Mouse (Mus musculus): ENCODE measurements at regions not wholly inside any gene's neighbourhood (a gene's known extent, or its start where the extent isn't known, plus 50 kb on each side); places are given as distances from the start of the nearest gene placed in this dataset.

- Histone ChIP-seq H3K36me3 (ENCODE audit: control insufficient read depth in 1 of 2, insufficient read depth in 2 of 2, low read length in 2 of 2) (no peaks in the 10 kb centered on the region), H3K4me3 (ENCODE audit: control insufficient read depth in 1 of 2, insufficient read depth in 1 of 2, low read depth in 2 of 2, low read length in 2 of 2) (no peak overlapping the region), H3K9me3 (replicated peaks; ENCODE audit: insufficient read depth, low read length) (no peaks in the 10 kb centered on the region), H3K27me3 (ENCODE audit: control insufficient read depth in 1 of 2, insufficient read depth in 2 of 2, low read length in 2 of 2) (no peaks in the 10 kb centered on the region), H3K79me2 (ENCODE audit: control insufficient read depth, insufficient read depth, low read length, poor library complexity) (no peaks in the 10 kb centered on the region), H3K27ac (ENCODE audit: control insufficient read depth, low read depth, low read length) (no peak overlapping the region), H3K9ac (ENCODE audit: control insufficient read depth, low read depth, low read length, poor library complexity, severe bottlenecking) (no peak overlapping the region), H3K4me1 (ENCODE audit: control insufficient read depth in 1 of 2, insufficient read depth in 2 of 2, low read length in 2 of 2) (no peaks in the 10 kb centered on the region)
- peak; percentile 20 for DNase-seq (ENCODE audit: low read depth, low spot score)
- TF ChIP-seq GATA1 (IDR thresholded peaks at IDR 0.05; ENCODE audit: low read depth, low read length) (no peak), ZC3H11A (IDR thresholded peaks at IDR 0.05; ENCODE audit: low read depth, low read length) (peak; percentile 34; the same call in 1 of the 2 replicates), RAD21 (IDR thresholded peaks at IDR 0.05; ENCODE audit: low read depth, low read length) (peak; percentile 77), ELF1 (IDR thresholded peaks at IDR 0.05; ENCODE audit: low read depth, low read length) (no peak), SMC3 (IDR thresholded peaks at IDR 0.05; ENCODE audit: low read depth, low read length) (peak; percentile 43), CTCF (IDR thresholded peaks at IDR 0.05 in 2 of 3, conservative IDR thresholded peaks at IDR 0.05 in 1 of 3; ENCODE audit: control insufficient read depth in 1 of 3, insufficient read depth in 1 of 3, low read depth in 2 of 3, low read length in 3 of 3, poor library complexity in 1 of 3, severe bottlenecking in 1 of 3) (peak in 1 of 3 experiments; percentile 46; a peak in 2 of 6 replicates), GABPA (IDR thresholded peaks at IDR 0.05; ENCODE audit: low read depth, low read length) (no peak), SIN3A (IDR thresholded peaks at IDR 0.05; ENCODE audit: low read length) (no peak)
Observed at GRCm38 (mm10) chr14:106518552-106519358, 412.8 kb downstream of the Trim52 start.

GRCm38 (mm10) chr14:106520808-106521207 lies 414.8 kb downstream of the Trim52 start:
- no peak for DNase-seq (ENCODE audit: low read depth, low spot score)
- H3K4me3 ChIP-seq (ENCODE audit: control insufficient read depth in 1 of 2, insufficient read depth in 1 of 2, low read depth in 2 of 2, low read length in 2 of 2) = no peak overlapping the region
- no peaks in the 10 kb centered on the region for H3K27me3 ChIP-seq (ENCODE audit: control insufficient read depth in 1 of 2, insufficient read depth in 2 of 2, low read length in 2 of 2)
- H3K36me3 ChIP-seq (ENCODE audit: control insufficient read depth in 1 of 2, insufficient read depth in 2 of 2, low read length in 2 of 2) = no peaks in the 10 kb centered on the region
- H3K9ac ChIP-seq (ENCODE audit: control insufficient read depth, low read depth, low read length, poor library complexity, severe bottlenecking) = no peak overlapping the region
- no peak overlapping the region for H3K27ac ChIP-seq (ENCODE audit: control insufficient read depth, low read depth, low read length)
- no peaks in the 10 kb centered on the region for H3K9me3 ChIP-seq (replicated peaks; ENCODE audit: insufficient read depth, low read length)
- H3K79me2 ChIP-seq (ENCODE audit: control insufficient read depth, insufficient read depth, low read length, poor library complexity) = no peaks in the 10 kb centered on the region
- H3K4me1 ChIP-seq (ENCODE audit: control insufficient read depth in 1 of 2, insufficient read depth in 2 of 2, low read length in 2 of 2) = no peaks in the 10 kb centered on the region
- TF ChIP-seq E2F4 (IDR thresholded peaks at IDR 0.05; ENCODE audit: borderline replicate concordance, low read depth, low read length) = no peak
- TF ChIP-seq RAD21 (IDR thresholded peaks at IDR 0.05; ENCODE audit: low read depth, low read length) = no peak
- TF ChIP-seq BHLHE40 (IDR thresholded peaks at IDR 0.05; ENCODE audit: borderline replicate concordance, low read depth, low read length) = no peak
- TF ChIP-seq POLR2AphosphoS5 (IDR thresholded peaks at IDR 0.05; ENCODE audit: borderline replicate concordance, low read depth, low read length) = no peak
- TF ChIP-seq MXI1 (IDR thresholded peaks at IDR 0.05; ENCODE audit: low read depth, low read length) = no peak
- no peak for TF ChIP-seq USF1 (IDR thresholded peaks at IDR 0.05; ENCODE audit: low read depth, low read length)
- TF ChIP-seq MEF2A (IDR thresholded peaks at IDR 0.05; ENCODE audit: extremely low read depth, insufficient replicate concordance, low read depth, low read length, poor library complexity, severe bottlenecking) = no peak
- no peak for TF ChIP-seq ZNF384 (IDR thresholded peaks at IDR 0.05; ENCODE audit: low read depth, low read length)
- no peak for TF ChIP-seq TCF12 (IDR thresholded peaks at IDR 0.05; ENCODE audit: low read depth, low read length)
- TF ChIP-seq ETS1 (IDR thresholded peaks at IDR 0.05; ENCODE audit: low read depth, low read length) = no peak
- TF ChIP-seq POLR2AphosphoS2 (IDR thresholded peaks at IDR 0.05; ENCODE audit: low read length) = no peak
- TF ChIP-seq HCFC1 (IDR thresholded peaks at IDR 0.05; ENCODE audit: low read depth, low read length) = no peak
- no peak for TF ChIP-seq JUND (IDR thresholded peaks at IDR 0.05; ENCODE audit: low read depth, low read length)

Measured in MEL (cell line).